Mouse (Mus musculus): ENCODE measurements around the gene Carm1.

DNA sequence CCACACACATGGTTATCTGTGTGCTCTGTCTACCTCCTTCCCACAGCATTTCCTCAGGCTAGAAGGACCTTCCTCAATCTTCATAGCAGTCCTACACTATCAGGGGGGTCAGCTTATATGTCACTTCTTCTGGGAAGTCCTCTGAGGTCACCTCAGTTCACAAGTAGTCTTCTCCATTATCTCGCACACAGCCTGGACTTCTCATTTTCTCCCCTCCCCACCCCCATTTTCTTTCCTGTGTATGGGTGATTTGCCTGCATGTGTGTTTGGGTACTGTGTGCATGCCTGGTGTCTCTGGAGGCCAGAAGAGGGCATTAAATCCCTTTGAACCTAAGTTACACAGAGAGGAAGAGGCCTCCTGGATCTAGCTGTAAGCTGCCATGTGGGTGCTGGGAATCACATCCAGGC, 18.8 kb upstream of the Carm1 start:
- TF ChIP-seq POLR2A (IDR thresholded peaks at IDR 0.05; ENCODE audit: borderline replicate concordance, extremely low read depth, insufficient read depth, insufficient read length, poor library complexity, severe bottlenecking) (no peak), CTCF (IDR thresholded peaks at IDR 0.05; ENCODE audit: borderline replicate concordance, extremely low read depth, insufficient read depth, insufficient read length) (no peak)
